Mouse (Mus musculus) spleen, adult 10 weeks (tissue): Measurements from ENCODE around the gene Hif1an. TPM values are rescaled to one million over a fixed set of nuclear protein-coding genes. Genes with fewer than 3 reads are reported as not detected.

ENCODE experiments used
- polyA plus RNA-seq: library from polyadenylated mRNA; stranded (reverse); fragments of 350-450 nt; fragmentation: Illumina TruSeq; extraction: RNeasy Lipid Tissue Mini Kit (QIAGEN cat#74804); gene quantifications from one replicate; pipeline ENCODE4 v1.2.3, GENCODE M21; 2015; ENCODE audit warnings: low replicate concordance; ENCODE audit not compliant: insufficient read depth

Gene Hif1an
- polyA plus RNA-seq, result 30.9 TPM

DNA sequence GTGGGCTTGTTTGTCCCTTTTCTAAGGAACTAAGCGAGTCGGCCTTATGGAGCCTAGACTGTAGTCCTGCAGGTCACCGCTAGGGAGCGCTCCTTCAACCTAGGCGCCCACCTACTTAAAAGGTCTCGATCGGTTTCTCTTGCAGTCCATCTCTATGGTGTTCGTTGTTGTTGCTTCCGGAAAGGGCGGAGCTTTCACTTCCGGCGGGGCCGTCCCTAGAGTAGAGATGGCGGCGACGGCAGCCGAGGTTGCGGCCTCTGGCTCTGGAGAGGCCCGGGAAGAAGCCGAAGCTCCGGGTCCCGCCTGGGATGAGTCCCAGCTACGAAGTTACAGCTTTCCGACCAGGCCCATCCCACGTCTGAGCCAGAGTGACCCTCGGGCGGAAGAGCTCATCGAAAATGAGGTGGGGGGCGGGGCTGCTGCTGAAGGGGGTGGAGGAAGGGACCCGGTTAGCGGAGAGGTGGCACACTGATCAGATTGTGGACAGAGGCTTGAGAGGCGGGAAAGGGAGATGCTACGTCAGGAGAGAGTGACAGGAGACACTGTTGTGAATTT lies at the start of gene Hif1an:
Hif1an (plus strand) TSS at position 199 of the 555 bp plus-strand sequence.

GRCm38 (mm10) chr19:44545321-44546041 lies 17.2 kb upstream of the Hif1an start, which contains the start of gene Sec31b:
Gene Sec31b, minus strand, starts transcription at chr19:44545864.

GRCm38 (mm10) chr19:44552731-44553130 lies 9.9 kb upstream of the Hif1an start, which contains the start of gene Gm20538:
Gene Gm20538, minus strand, starts transcription at chr19:44552831.

DNA sequence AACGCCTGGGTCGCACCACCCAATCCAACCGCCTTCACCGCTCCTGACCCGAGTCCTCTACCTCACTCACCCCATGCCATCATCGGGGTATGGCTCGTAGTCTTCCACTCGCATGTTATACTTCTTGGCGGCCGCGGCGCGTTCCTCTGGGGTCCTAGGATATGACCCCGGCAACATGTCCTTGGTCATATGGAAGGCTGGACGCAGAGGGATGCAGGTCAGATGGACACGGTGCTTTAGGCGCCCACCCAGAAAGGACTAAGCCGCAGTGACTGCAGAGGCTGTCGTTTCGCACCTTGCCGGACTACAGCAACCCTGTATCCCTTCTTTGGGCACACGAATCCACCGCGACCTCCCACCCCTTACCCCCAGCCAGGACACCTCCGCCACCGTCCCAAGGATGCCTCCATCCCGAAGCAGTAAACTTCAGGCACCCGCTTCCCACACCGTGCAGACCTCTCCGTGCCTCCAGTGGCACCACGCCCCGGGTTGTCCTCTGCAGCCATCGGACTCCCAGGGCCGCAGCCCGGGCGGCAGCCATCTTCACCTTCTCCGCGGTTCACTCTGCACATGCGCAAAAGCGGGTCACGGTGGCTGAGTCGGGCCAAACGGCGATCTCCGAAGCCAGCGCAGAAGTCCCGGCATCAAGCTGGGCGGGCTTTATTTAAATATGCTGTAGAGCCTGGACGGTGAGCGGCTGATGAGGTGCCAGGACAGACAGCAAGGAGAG lies 7.6 kb upstream of the Hif1an start, which contains the start of gene Ndufb8:
Ndufb8 (minus strand) TSS at position 580 of the 730 bp plus-strand sequence.

Other genes starting within 250 kb of the Hif1an start
- gene Scd4, start 229.8 kb upstream of the Hif1an start, polyA plus RNA-seq, result 1.0 TPM
- 315 TPM for gene Scd1, start 155.0 kb upstream of the Hif1an start, polyA plus RNA-seq
- not detected for gene Wnt8b, start 69.4 kb upstream of the Hif1an start, polyA plus RNA-seq
- gene Sec31b, start 17.0 kb upstream of the Hif1an start, polyA plus RNA-seq, result 1.5 TPM
- 7.2 TPM for gene Gm20538, start 10.0 kb upstream of the Hif1an start, polyA plus RNA-seq
- gene Ndufb8, start 7.4 kb upstream of the Hif1an start, polyA plus RNA-seq, result 136 TPM
- not detected for gene Pax2, start 193.2 kb downstream of the Hif1an start, polyA plus RNA-seq